Mouse (Mus musculus) left cerebral cortex, postnatal 36 days (tissue): ENCODE results near the gene Ptprn2. TPM values are rescaled to one million over a fixed set of nuclear protein-coding genes. Genes with fewer than 3 reads are reported as not detected.

ENCODE experiments used
- DNase-seq, 2 experiments: peaks; one replicate each; pipeline ENCODE4 v3.0.0; 2021 to 2022; ENCODE audit warnings: low spot score in 2 of 2, mixed read lengths in 1 of 2
- intact Hi-C: fragments of 180-260 bp; cut with DNase I; formaldehyde crosslinking; loops from one replicate; pipeline ENCODE4 v1.15.1; 2025
- total RNA-seq, 2 experiments: library from RNA; stranded (reverse); gene quantifications; 2 replicates each; pipeline ENCODE4 v1.2.3; 2021

The Ptprn2 gene
- total RNA-seq, 2 experiments from 2014 or later: 356 to 375 TPM

GRCm38 (mm10) chr12:116582829-116583228 is 97.3 kb downstream of the Ptprn2 start:
- no peak for DNase-seq
- intact Hi-C loops: no loop called here

GRCm38 (mm10) chr12:116585001-116585400 is 99.5 kb downstream of the Ptprn2 start:
- intact Hi-C loops: loop anchor here (5.0 kb wide), 1 partner anchor 98 kb away; the partner anchor contains the start of gene Ptprn2
- peak; percentile 54 for DNase-seq

GRCm38 (mm10) chr12:116586167-116586566 is 100.6 kb downstream of the Ptprn2 start:
- intact Hi-C loops: loop anchor here (5.0 kb wide), 1 partner anchor 99 kb away; the partner anchor contains the start of gene Ptprn2
- DNase-seq: no peak

- DNase-seq: no peak
- intact Hi-C loops: loop anchor here (5.0 kb wide), 1 partner anchor 100 kb away; the partner anchor contains the start of gene Ptprn2
These were observed 102.0 kb downstream of the Ptprn2 start for GRCm38 (mm10) chr12:116587548-116587947.

GRCm38 (mm10) chr12:116590076-116590475 is 104.6 kb downstream of the Ptprn2 start:
- no peak for DNase-seq
- intact Hi-C loops: no loop called here

- DNase-seq: no peak
These were observed 108.9 kb downstream of the Ptprn2 start for GRCm38 (mm10) chr12:116594457-116594856.

GRCm38 (mm10) chr12:116594866-116595610 is 109.5 kb downstream of the Ptprn2 start:
- DNase-seq: no peak
- intact Hi-C loops: no loop called here

More at GRCm38 (mm10) chr12:116594457-116594856, 108.9 kb downstream of the Ptprn2 start:
- intact Hi-C loops: no loop called here

- no peak for DNase-seq
- intact Hi-C loops: no loop called here
These were observed 110.2 kb downstream of the Ptprn2 start for GRCm38 (mm10) chr12:116595727-116596126.

- no peak for DNase-seq
- intact Hi-C loops: no loop called here
These were observed 111.5 kb downstream of the Ptprn2 start for GRCm38 (mm10) chr12:116596993-116597392.

- no peak for DNase-seq
- intact Hi-C loops: no loop called here
These were observed 112.2 kb downstream of the Ptprn2 start for GRCm38 (mm10) chr12:116597670-116598069.

- peak; percentile 42 to 54 for DNase-seq
- intact Hi-C loops: no loop called here
These were observed 112.8 kb downstream of the Ptprn2 start for GRCm38 (mm10) chr12:116598123-116599005.

GRCm38 (mm10) chr12:116599537-116599936 is 114.0 kb downstream of the Ptprn2 start:
- intact Hi-C loops: no loop called here
- peak in 1 of 2 experiments; percentile 55 for DNase-seq

- intact Hi-C loops: no loop called here
These were observed 114.5 kb downstream of the Ptprn2 start for GRCm38 (mm10) chr12:116600054-116600453.

GRCm38 (mm10) chr12:116601395-116601794 is 115.9 kb downstream of the Ptprn2 start:
- DNase-seq: no peak
- intact Hi-C loops: no loop called here

More at GRCm38 (mm10) chr12:116600054-116600453, 114.5 kb downstream of the Ptprn2 start:
- no peak for DNase-seq

GRCm38 (mm10) chr12:116601921-116602320 is 116.4 kb downstream of the Ptprn2 start:
- no peak for DNase-seq
- intact Hi-C loops: no loop called here

GRCm38 (mm10) chr12:116608598-116608997 is 123.1 kb downstream of the Ptprn2 start:
- intact Hi-C loops: no loop called here

GRCm38 (mm10) chr12:116619868-116620267 is 134.3 kb downstream of the Ptprn2 start:
- intact Hi-C loops: loop anchor here (2.0 to 10.0 kb wide), 2 partner anchors 131 to 215 kb away; partner anchors contain the start of gene Ncapg2
- peak; percentile 68 to 79 for DNase-seq

More at GRCm38 (mm10) chr12:116608598-116608997, 123.1 kb downstream of the Ptprn2 start:
- DNase-seq: no peak

- DNase-seq: no peak
- intact Hi-C loops: loop anchor here (2.0 to 10.0 kb wide), 2 partner anchors 131 to 215 kb away; partner anchors contain the start of gene Ncapg2
These were observed 134.8 kb downstream of the Ptprn2 start for GRCm38 (mm10) chr12:116620299-116620698.

GRCm38 (mm10) chr12:116621325-116622040 is 136.0 kb downstream of the Ptprn2 start:
- no peak for DNase-seq
- intact Hi-C loops: loop anchor here (2.0 to 10.0 kb wide), 2 partner anchors 133 to 217 kb away; partner anchors contain the start of gene Ncapg2
